Mouse (Mus musculus) B cell, adult 2 months (primary cell): ENCODE measurements around the gene Snx6.
"Not testable (repeated sequence)": the region's sequence is repeated elsewhere in the genome, so short reads cannot be mapped to it uniquely, and the experiment has no call there.

Experiments
- DNase-seq, 2 experiments: peaks; one replicate each; pipeline ENCODE4 v3.0.0; 2022

Gene Snx6

DNA sequence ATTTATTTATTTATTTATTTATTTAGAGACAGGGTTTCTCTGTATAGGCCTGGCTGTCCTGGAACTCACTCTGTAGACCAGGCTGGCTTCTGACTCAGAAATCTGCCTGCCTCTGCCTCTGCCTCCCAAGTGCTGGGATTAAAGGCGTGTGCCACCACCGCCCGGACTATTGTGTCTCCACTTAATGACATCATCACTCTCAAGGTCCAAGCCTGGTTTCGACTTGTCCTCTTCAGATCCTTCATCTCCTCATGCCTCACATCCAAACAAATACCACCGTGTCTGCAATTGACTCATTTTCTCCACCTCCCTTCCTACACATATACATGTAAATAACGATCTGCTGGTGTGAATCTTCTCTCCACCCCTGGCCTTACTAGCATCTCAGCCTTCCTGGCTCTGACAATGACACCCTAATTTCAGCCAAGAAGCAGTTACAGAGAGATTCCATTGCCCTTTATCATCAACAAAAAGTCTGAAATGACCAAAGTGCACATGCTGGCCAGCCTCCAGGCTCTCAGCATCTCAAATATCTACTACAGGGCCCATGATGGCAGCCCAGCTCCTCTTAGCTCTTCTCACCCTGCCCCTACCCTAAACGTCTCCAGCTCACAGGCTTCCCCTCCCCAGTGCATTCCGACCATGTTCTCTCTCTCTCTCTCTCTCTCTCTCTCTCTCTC, 1.2 kb upstream of the Snx6 start:
- DNase-seq, result no peak

DNA sequence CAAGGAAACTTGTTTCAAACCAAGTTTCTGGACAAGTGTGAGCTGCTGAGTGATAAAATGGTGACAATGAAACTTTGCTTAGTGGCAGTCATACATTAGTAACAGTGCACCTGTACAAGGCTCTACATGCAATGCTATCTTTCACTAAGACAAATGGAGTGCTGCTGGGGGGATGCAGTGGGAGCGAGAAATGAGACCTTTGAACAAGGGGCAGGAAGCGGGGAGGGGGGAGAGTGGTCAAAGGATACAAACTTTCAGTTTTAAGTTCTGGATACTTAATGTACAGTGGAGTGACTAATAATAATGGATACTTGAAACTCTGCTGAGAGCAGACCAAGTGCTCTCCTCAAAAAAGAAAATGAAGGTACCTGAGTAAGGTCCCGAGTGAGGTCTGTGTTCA, 1.1 kb downstream of the Snx6 start:
- DNase-seq, result no peak

DNA sequence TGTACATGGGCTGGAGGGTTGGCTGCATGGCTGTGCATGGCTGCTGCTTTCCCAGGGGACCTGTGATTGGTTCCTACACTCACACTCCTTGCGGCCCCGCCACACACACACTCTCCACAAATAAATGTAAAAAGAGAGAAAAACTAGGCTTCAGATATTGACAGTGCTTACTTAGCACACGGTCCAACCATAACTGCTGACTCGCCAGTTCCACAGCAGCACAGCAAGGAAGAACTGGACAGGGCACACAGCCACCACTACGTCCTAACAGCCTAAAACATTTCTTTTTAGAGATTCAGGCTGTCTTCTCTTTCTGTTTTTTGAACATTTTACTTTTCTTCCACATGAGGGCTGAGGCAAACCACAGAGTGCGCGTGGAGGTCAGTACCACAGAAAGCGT, 4.0 kb downstream of the Snx6 start:
- DNase-seq, result no peak

DNA sequence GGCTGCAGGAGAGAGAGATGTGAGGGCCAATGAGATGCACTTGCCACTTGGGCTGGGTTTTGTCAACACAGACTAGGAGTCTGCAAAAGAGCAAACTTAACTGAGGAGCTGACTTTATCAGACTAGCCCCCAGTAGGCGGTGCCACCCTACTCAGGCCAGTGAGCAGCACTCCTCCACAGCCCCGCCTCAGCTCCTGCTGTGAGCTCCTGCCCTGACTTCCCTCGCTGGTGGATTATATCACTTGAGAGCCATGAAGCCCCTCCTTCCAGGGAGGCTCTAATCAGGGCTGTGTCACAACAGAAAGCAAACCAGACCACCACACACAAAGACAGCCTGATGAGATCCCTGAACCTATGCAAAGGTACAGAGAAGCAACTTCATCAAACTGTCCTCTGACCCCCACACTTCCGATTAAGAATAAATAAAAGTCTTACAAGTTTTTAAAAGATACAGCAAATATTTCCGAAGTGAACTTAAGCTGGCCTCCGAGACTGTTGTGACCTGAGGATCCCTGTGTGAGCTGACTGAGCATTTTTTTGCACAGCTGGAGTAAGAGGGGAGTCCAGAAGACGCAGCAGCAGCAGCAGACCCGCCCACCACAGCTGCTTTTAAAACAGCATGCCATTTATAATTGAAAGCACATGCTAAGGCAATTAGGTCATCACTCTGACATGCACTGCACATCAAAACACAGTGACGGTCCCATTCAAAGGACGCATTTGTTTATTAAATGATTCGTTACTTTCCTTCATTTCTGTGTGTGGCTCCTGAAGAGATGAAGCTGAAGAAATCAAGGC, 6.0 kb downstream of the Snx6 start:
- no peak for DNase-seq

DNA sequence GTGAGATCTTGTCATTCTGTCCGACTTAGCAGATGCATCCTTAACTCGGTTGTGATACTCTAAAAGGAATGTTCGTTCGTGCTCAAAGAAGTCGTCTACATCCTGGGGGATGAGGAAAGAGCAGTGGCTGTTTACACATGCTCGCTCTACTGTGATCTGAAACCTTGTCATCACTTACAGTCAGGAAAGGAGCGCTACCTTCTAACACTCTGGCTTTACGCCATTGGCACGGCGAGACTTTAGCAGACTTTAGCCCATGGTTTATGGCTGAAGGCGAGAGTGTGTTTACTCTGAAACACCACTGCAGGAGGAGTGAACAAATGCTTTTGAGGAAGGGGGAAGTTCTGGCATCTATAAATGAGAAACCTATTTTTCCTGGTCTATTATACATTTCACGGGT, 31.9 kb downstream of the Snx6 start:
- DNase-seq, result no peak

DNA sequence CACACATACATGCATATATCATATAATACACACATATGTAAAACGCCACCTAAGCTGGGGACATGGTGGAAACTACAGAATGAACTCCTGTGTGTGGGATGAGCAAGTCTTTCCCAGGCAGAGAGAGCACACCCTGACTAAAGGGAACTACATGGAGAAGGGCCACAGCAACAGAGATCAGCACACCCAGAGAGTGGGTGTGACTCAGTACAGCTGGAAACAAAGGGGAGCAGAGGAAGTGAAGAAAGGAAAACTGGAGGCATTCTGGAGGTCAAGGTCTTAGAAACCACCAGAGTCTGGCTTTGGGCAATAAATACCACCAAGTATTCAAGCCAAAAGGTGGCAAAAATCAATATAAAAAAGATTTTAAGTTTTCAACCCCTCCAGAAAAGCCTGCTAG, 34.8 kb downstream of the Snx6 start:
- DNase-seq, result no peak

DNA sequence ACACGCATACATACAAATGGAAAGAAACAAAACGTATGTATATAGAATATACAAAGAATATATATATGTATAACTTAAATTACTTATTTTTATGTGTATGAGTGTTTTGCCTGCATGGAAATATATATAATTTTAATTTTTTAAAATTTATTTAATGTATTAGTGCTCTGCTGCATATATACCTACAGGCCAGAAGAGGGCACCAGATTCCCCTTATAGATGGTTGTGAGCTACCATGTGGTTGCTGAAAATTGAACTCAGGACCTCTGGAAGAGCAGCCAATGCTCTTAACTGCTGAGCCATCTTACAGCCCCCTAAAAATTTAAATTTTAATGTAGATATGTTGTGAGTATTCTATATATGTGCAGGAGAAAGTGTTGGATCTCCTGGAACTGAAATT, 36.7 kb downstream of the Snx6 start:
- peak; percentile 17 to 30 for DNase-seq

DNA sequence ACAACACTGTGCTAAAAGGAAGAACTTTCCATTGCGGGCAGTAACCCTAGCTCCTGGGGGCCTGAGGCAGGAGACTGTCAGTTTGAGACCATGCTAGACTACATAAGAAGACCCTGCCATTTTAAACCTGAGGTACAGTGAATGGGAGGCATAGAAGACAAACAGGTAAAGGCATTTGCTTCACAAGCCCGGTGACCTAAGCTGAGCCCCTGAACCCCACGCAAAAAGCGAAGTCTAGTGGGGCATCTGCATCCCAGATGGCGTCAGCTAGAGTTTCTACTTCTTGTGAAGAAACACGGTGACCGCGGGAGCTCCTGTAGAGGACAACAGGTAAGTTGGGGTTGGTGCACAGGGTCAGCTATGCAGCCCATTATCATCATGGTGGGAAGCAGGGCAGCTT, 46.9 kb downstream of the Snx6 start:
- DNase-seq, result no peak

DNA sequence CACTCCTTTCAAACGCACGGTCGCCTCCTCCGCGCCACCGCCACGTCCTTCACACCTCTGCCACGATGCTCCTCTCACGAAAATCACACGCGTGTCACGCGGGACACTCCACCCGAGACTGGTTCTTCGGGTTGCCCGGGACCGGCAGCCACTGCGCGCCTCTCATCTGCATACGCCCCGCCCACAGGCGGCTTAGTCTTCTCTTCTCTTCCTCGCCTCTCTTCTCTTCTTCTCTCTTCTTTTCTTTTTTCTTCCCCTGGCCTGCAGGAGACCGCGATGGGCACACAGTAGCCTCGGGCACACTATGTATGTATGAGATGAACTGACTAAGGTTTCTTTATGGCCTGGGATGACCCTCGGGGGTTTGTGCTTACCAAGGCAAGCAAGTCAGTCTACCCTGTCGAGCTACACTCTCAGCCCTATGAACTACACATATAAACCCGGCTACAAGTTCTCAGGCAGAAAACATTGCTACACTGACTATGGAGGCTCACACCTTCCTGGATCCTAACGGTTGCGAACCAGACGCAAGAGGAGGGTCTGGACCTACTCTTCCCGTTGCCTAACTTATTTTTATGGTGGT, 56.8 kb downstream of the Snx6 start:
- DNase-seq, result peak; percentile 44 to 53

DNA sequence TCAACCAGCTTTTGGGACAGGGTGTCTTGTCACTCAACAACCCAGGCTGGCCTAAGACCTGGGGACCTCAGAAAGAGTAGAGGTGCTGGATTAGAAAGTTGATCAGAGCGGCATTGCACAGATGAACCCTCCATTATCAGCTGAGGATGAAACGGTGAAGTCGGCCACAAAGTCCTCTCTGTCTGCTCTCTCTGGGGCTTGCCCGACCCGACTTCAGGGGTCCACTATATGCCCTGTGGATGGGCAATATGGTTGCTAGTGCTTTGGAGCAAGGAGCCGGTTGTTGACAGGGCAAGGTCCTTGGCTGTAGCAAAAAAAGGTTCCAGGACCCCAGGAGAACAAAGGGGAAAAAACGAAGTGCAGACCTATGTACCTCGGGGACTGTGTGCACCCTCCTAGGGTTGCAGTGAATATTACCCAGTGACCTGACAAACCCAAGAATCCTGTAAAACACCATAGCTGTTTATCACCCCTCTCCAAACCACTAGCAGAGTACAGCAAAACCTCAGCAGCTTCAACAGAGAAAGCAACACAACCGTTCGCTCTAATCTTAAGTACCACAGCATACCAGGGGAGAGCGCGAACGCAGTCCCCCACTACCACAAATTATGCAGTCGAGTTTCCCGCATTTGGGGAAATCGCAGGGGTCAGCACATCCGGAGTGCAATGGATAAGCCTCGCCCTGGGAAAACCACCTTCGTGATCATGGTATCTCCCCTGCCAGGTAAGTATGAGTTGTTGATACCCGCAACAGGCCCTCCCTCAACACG, 57.4 kb downstream of the Snx6 start:
- DNase-seq, result not testable (repeated sequence)

DNA sequence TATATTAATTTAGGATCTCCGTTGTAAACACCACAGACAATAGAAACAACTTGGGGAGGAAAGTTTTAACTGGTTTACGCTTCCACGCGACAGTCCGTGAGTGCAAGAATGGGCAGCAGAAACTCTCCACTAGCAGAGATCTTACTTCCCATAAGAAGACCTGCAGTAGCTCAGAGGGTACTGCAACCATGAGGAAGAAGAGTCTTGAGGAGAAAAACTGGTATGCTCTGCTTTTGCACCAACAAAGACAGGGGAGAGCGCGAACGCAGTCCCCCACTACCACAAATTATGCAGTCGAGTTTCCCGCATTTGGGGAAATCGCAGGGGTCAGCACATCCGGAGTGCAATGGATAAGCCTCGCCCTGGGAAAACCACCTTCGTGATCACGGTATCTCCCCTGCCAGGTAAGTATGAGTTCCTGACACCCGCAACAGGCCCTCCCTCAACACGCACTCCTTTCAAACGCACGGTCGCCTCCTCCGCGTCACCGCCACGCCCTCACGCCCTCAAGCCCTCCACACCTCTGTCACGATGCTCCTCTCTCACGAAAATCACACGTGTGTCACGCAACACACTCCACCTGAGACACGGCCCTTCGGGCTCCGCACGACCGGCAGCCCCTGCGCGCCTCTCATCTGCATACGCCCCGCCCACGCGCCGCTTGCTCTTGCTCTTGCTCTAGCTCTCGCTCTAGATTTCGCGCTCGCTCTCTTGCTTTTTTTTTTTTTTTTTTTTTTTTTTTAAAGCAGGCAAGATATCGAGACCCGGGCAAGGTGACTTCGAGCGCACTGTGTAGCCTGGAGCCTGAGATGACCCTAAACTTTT, 61.0 kb downstream of the Snx6 start:
- peak; percentile 74 to 78 for DNase-seq

DNA sequence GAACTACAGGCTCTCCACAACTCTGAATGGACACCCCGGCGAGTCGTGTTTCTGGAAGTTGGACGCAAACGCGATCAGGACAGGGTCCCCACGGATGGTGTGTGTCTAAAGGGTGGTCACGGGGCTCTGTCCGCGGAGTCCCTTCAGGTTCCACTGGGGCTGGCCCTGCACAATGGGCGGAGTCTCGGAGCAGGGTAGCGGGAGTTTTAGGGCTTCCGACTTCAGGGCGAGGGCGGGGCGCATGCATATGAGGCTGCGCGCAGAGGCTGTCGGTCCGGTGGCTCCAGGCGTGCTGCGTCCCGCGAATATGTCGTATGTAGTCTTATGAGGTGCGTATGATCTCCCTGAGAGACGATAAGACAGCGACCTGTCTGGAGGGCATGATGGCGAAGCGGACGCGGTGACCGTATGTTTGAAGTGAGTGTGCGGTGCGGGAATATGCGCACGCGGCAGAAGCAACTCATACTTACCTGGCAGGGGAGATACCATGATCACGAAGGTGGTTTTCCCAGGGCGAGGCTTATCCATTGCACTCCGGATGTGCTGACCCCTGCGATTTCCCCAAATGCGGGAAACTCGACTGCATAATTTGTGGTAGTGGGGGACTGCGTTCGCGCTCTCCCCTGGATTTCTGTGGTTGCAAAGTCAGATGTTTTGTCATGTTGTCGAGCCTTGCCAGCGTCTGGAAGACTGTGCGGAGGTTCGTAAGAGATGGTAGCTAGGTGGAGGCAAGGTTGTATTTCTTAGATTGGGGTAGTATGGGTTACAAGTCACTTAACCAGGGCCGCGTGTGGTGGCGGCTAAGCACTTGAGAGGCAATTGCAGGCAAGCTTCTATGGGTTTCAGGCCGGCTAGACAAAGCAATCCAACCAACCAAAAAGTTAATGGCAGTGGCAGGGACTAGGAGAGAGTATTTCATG, 66.1 kb downstream of the Snx6 start:
- DNase-seq, result not testable (repeated sequence)

DNA sequence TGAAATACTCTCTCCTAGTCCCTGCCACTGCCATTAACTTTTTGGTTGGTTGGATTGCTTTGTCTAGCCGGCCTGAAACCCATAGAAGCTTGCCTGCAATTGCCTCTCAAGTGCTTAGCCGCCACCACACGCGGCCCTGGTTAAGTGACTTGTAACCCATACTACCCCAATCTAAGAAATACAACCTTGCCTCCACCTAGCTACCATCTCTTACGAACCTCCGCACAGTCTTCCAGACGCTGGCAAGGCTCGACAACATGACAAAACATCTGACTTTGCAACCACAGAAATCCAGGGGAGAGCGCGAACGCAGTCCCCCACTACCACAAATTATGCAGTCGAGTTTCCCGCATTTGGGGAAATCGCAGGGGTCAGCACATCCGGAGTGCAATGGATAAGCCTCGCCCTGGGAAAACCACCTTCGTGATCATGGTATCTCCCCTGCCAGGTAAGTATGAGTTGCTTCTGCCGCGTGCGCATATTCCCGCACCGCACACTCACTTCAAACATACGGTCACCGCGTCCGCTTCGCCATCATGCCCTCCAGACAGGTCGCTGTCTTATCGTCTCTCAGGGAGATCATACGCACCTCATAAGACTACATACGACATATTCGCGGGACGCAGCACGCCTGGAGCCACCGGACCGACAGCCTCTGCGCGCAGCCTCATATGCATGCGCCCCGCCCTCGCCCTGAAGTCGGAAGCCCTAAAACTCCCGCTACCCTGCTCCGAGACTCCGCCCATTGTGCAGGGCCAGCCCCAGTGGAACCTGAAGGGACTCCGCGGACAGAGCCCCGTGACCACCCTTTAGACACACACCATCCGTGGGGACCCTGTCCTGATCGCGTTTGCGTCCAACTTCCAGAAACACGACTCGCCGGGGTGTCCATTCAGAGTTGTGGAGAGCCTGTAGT, 76.4 kb downstream of the Snx6 start:
- DNase-seq, result not testable (repeated sequence)

DNA sequence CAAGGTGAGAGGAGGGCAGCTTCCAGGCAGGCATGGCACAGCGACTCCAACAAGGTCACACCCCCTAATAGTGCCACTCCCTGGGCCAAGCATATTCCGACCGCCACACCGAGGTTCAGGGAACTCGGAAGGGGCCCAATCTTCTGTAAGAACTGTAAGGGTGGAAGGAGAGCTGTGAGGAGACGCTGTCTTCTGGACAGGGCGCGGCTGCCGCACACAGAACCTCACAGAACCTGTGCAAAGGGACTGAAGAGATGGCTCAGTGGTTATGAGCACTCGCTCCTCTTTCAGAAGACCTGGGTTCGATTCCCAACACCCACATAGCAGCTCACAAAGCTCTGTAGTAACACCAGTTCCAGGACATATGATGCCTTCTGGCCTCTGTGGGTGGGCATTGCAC, 78.0 kb downstream of the Snx6 start:
- not testable (repeated sequence) for DNase-seq

DNA sequence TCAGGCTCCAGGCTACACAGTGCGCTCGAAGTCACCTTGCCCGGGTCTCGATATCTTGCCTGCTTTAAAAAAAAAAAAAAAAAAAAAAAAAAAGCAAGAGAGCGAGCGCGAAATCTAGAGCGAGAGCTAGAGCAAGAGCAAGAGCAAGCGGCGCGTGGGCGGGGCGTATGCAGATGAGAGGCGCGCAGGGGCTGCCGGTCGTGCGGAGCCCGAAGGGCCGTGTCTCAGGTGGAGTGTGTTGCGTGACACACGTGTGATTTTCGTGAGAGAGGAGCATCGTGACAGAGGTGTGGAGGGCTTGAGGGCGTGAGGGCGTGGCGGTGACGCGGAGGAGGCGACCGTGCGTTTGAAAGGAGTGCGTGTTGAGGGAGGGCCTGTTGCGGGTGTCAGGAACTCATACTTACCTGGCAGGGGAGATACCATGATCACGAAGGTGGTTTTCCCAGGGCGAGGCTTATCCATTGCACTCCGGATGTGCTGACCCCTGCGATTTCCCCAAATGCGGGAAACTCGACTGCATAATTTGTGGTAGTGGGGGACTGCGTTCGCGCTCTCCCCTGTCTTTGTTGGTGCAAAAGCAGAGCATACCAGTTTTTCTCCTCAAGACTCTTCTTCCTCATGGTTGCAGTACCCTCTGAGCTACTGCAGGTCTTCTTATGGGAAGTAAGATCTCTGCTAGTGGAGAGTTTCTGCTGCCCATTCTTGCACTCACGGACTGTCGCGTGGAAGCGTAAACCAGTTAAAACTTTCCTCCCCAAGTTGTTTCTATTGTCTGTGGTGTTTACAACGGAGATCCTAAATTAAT, 81.5 kb downstream of the Snx6 start:
- peak; percentile 78 to 79 for DNase-seq

DNA sequence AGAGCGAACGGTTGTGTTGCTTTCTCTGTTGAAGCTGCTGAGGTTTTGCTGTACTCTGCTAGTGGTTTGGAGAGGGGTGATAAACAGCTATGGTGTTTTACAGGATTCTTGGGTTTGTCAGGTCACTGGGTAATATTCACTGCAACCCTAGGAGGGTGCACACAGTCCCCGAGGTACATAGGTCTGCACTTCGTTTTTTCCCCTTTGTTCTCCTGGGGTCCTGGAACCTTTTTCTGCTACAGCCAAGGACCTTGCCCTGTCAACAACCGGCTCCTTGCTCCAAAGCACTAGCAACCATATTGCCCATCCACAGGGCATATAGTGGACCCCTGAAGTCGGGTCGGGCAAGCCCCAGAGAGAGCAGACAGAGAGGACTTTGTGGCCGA, 85.0 kb downstream of the Snx6 start:
- peak; percentile 50 to 61 for DNase-seq

DNA sequence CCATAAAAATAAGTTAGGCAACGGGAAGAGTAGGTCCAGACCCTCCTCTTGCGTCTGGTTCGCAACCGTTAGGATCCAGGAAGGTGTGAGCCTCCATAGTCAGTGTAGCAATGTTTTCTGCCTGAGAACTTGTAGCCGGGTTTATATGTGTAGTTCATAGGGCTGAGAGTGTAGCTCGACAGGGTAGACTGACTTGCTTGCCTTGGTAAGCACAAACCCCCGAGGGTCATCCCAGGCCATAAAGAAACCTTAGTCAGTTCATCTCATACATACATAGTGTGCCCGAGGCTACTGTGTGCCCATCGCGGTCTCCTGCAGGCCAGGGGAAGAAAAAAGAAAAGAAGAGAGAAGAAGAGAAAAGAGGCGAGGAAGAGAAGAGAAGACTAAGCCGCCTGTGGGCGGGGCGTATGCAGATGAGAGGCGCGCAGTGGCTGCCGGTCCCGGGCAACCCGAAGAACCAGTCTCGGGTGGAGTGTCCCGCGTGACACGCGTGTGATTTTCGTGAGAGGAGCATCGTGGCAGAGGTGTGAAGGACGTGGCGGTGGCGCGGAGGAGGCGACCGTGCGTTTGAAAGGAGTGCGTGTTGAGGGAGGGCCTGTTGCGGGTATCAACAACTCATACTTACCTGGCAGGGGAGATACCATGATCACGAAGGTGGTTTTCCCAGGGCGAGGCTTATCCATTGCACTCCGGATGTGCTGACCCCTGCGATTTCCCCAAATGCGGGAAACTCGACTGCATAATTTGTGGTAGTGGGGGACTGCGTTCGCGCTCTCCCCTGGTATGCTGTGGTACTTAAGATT, 85.6 kb downstream of the Snx6 start:
- peak in 1 of 2 experiments; percentile 21 for DNase-seq

DNA sequence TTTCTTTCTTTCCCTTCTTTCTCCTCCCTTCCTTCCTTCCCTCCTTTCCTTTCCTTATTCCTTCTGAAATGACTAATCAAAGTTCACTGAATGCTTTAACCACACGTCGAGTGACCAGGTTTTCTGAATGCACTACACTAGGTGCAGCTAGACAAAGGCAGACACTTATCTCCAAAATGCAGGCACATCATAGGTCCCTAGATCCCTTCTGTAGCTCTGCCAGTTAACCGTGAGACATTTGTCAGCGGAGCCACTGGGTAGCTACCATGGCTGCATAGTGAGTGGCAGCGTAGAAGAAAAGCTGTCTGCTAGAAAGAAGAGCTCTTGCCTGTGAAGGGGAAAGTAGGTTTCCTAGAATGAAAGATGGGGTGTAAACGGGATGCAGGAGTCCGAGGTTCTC, 96.1 kb downstream of the Snx6 start:
- no peak for DNase-seq
